Mouse (Mus musculus): ENCODE data around the gene Ccdc97. TPM values are rescaled to one million over a fixed set of nuclear protein-coding genes. Genes with fewer than 3 reads are reported as not detected.

Ccdc97 gene
- polyA plus RNA-seq, 1 experiment from 2014 or later: 35.9 TPM

GRCm38 (mm10) chr7:25704716-25705364 lies 14.0 kb downstream of the Ccdc97 start:
- peaks cover 15% of the 10 kb centered on the region for H3K27me3 ChIP-seq
- H3K4me1 ChIP-seq (replicated peaks): peaks cover 18% of the 10 kb centered on the region
- H3K27ac ChIP-seq: no peak overlapping the region
- H3K4me2 ChIP-seq (replicated peaks): peak overlapping the region; percentile 60
- H3K4me3 ChIP-seq (replicated peaks): peak overlapping the region; percentile 35
- no peaks in the 10 kb centered on the region for H3K9me3 ChIP-seq
- H3K9ac ChIP-seq (replicated peaks): 0 out of 2 replicates have a peak overlapping the region, but pooled peaks have one; percentile 32
- WGBS: 5% methylated on average over 36 of the region's 37 CpGs
- H3K36me3 ChIP-seq: no peaks in the 10 kb centered on the region
- ATAC-seq: peak; percentile 65

GRCm38 (mm10) chr7:25703793-25704494 lies 14.9 kb downstream of the Ccdc97 start:
- peaks cover 15% of the 10 kb centered on the region for H3K4me1 ChIP-seq (replicated peaks)
- H3K4me2 ChIP-seq (replicated peaks): peak overlapping the region; percentile 60; the same call in 1 of the 2 replicates
- no peak overlapping the region for H3K27ac ChIP-seq
- 19% methylated on average over 10 of the region's 10 CpGs for WGBS
- peak; percentile 65 for ATAC-seq
- H3K27me3 ChIP-seq: peaks cover 15% of the 10 kb centered on the region
- H3K36me3 ChIP-seq: no peaks in the 10 kb centered on the region
- H3K9me3 ChIP-seq: no peaks in the 10 kb centered on the region
- no peak overlapping the region for H3K9ac ChIP-seq (replicated peaks)
- peak overlapping the region; percentile 35; the same call in 1 of the 2 replicates for H3K4me3 ChIP-seq (replicated peaks)

DNA sequence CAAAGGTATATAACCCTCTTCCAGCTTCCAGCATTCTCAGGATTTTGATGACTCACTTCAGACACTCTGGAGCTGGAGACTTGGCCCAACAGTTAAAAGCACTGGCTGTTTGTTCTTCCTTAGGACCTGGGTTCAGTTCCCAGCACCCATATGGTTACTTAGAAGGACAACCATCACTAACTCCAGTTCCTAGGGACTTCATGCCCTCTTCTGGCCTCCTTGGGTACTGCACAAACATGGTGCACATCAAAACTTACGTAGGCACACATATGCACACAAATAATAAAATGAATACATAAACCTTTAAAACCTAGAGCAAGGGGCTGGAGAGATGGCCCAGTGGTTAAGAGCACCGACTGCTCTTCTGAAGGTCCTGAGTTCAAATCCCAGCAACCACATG lies 16.5 kb downstream of the Ccdc97 start:
- peaks cover 15% of the 10 kb centered on the region for H3K4me1 ChIP-seq (replicated peaks)
- H3K9me3 ChIP-seq: no peaks in the 10 kb centered on the region
- peaks cover 19% of the 10 kb centered on the region for H3K27me3 ChIP-seq
- no peak overlapping the region for H3K9ac ChIP-seq (replicated peaks)
- ATAC-seq: no peak
- no peaks in the 10 kb centered on the region for H3K36me3 ChIP-seq
- no peak overlapping the region for H3K4me2 ChIP-seq (replicated peaks)
- WGBS: 94% methylated on average over 2 of the region's 2 CpGs
- H3K4me3 ChIP-seq (replicated peaks): no peak overlapping the region
- H3K27ac ChIP-seq: no peak overlapping the region

DNA sequence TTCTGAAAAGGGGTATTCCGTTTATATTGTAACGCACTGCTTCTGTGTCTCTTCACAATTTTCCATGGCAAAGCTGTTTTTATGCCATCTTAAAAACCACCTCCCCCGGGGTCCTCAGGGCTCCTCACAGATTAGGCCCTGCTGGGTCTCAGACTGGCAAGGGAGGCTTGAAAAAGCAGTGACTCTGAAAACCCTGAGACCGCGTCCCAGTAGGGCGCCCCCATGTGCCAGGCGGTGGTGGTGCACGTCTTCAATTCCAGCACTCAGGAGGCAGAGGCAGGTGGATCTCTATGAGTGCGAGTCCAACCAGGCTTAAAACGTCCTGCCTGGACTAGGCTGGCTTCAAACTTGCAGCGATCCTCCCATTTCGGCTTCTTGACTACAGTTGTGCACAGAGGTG lies 18.2 kb downstream of the Ccdc97 start:
- WGBS: 75% methylated on average over 12 of the region's 12 CpGs
- Histone ChIP-seq H3K4me1 (replicated peaks) (peaks cover 15% of the 10 kb centered on the region), H3K9ac (replicated peaks) (no peak overlapping the region), H3K27me3 (peaks cover 19% of the 10 kb centered on the region), H3K27ac (no peak overlapping the region), H3K4me2 (replicated peaks) (no peak overlapping the region), H3K36me3 (no peaks in the 10 kb centered on the region), H3K4me3 (replicated peaks) (no peak overlapping the region), H3K9me3 (no peaks in the 10 kb centered on the region)
- no peak for ATAC-seq

DNA sequence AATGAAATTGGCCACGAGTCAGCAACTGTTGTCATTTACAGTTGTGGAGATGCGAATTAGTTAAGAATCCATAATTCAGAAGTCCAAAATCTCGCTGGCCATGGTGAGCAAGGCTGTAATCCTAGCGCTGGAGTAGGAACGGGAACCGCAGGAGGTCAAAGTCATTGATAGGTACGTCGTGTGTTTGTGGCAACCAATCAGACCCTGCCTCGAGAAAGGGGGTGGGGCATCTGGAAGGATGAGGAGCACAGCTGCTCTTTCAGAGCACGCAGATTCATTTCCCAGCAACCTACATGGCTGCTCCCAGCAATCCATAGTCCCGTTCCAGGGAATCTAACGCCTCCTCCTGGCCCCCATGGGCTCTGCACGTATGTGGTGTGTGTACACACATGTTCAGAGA lies 19.0 kb downstream of the Ccdc97 start:
- peaks cover 13% of the 10 kb centered on the region for H3K27me3 ChIP-seq
- WGBS: 54% methylated on average over 13 of the region's 13 CpGs

GRCm38 (mm10) chr7:25694104-25694503 lies 24.8 kb downstream of the Ccdc97 start:
- no peak overlapping the region for H3K27ac ChIP-seq
- H3K36me3 ChIP-seq: no peaks in the 10 kb centered on the region
- peaks cover 40% of the 10 kb centered on the region for H3K27me3 ChIP-seq
- 38% methylated on average over 8 of the region's 8 CpGs for WGBS
- ATAC-seq: peak; percentile 18; the same call in 1 of the 2 replicates
- H3K4me3 ChIP-seq (replicated peaks): no peak overlapping the region
- H3K9me3 ChIP-seq: no peaks in the 10 kb centered on the region
- H3K9ac ChIP-seq (replicated peaks): no peak overlapping the region
- no peak overlapping the region for H3K4me2 ChIP-seq (replicated peaks)
- peaks cover 7% of the 10 kb centered on the region for H3K4me1 ChIP-seq (replicated peaks)

More for the DNA sequence above, 19.0 kb downstream of the Ccdc97 start:
- H3K36me3 ChIP-seq: no peaks in the 10 kb centered on the region
- no peak overlapping the region for H3K27ac ChIP-seq
- no peak overlapping the region for H3K9ac ChIP-seq (replicated peaks)
- no peak for ATAC-seq
- H3K4me3 ChIP-seq (replicated peaks): no peak overlapping the region
- H3K4me2 ChIP-seq (replicated peaks): no peak overlapping the region
- peaks cover 11% of the 10 kb centered on the region for H3K4me1 ChIP-seq (replicated peaks)
- H3K9me3 ChIP-seq: no peaks in the 10 kb centered on the region

DNA sequence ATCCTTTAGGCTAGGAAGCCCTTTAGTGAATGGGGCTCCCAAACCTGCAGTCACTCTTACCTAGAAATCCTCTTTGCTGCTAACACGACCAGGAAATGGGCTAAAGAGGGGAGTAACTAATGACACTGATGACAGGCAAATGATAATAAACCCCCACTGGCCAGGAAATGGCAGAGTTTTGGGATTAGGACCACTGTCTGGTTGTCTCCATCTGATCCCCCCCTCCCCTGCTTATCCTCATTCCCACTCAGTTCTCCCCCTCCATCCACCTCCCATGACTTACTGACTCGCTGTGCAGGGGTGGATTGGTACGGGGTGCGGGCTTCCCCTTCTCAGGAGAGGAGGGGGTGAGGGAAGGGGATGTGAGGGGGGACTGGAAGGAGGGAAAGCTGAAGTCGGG lies 28.8 kb downstream of the Ccdc97 start:
- Histone ChIP-seq H3K4me3 (replicated peaks) (0 out of 2 replicates have a peak overlapping the region, but pooled peaks have one; percentile 43), H3K27ac (no peak overlapping the region), H3K36me3 (no peaks in the 10 kb centered on the region), H3K4me1 (replicated peaks) (peaks cover 40% of the 10 kb centered on the region), H3K27me3 (peaks cover 77% of the 10 kb centered on the region), H3K9me3 (no peaks in the 10 kb centered on the region), H3K4me2 (replicated peaks) (peak overlapping the region; percentile 62; the same call in 1 of the 2 replicates), H3K9ac (replicated peaks) (no peak overlapping the region)
- 32% methylated on average over 5 of the region's 5 CpGs for WGBS
- no peak for ATAC-seq

GRCm38 (mm10) chr7:25689603-25690021 lies 29.3 kb downstream of the Ccdc97 start:
- Histone ChIP-seq H3K36me3 (no peaks in the 10 kb centered on the region), H3K4me2 (replicated peaks) (peak overlapping the region; percentile 62), H3K27me3 (peaks cover 81% of the 10 kb centered on the region), H3K27ac (no peak overlapping the region), H3K9ac (replicated peaks) (no peak overlapping the region), H3K4me1 (replicated peaks) (peaks cover 40% of the 10 kb centered on the region), H3K4me3 (replicated peaks) (peak overlapping the region; percentile 43), H3K9me3 (no peaks in the 10 kb centered on the region)
- ATAC-seq: no peak
- 14% methylated on average over 12 of the region's 12 CpGs for WGBS

- Histone ChIP-seq H3K4me1 (replicated peaks) (peaks cover 40% of the 10 kb centered on the region), H3K9me3 (no peaks in the 10 kb centered on the region), H3K27ac (no peak overlapping the region), H3K27me3 (peaks cover 81% of the 10 kb centered on the region), H3K36me3 (no peaks in the 10 kb centered on the region), H3K4me3 (replicated peaks) (peak overlapping the region; percentile 43), H3K9ac (replicated peaks) (peak overlapping the region; percentile 37; the same call in 1 of the 2 replicates), H3K4me2 (replicated peaks) (peak overlapping the region; percentile 62)
- ATAC-seq: 0 out of 2 replicates have a peak, but pooled peaks have one; percentile 22
- 1% methylated on average over 51 of the region's 52 CpGs for WGBS
Observed at GRCm38 (mm10) chr7:25688810-25689586, 29.9 kb downstream of the Ccdc97 start.

GRCm38 (mm10) chr7:25687811-25688401 lies 31.0 kb downstream of the Ccdc97 start:
- under 1% methylated on average over 47 of the region's 47 CpGs for WGBS
- Histone ChIP-seq H3K4me2 (replicated peaks) (peak overlapping the region; percentile 62), H3K36me3 (peaks cover 3% of the 10 kb centered on the region; the same call in 1 of the 2 replicates), H3K4me3 (replicated peaks) (peak overlapping the region; percentile 43), H3K9me3 (no peaks in the 10 kb centered on the region), H3K4me1 (replicated peaks) (peaks cover 37% of the 10 kb centered on the region), H3K27me3 (peaks cover 80% of the 10 kb centered on the region), H3K27ac (no peak overlapping the region), H3K9ac (replicated peaks) (peak overlapping the region; percentile 24)
- ATAC-seq: no peak

- ATAC-seq: peak; percentile 29; the same call in 1 of the 2 replicates
- no peak within 1 kb of the TSS for H3K27ac ChIP-seq
- WGBS: under 1% methylated on average over 63 of the region's 69 CpGs
Observed at GRCm38 (mm10) chr7:25686680-25687531, 32.0 kb downstream of the Ccdc97 start, which contains the start of gene Tgfb1. Gene Tgfb1, plus strand, starts transcription at chr7:25687002.

More at GRCm38 (mm10) chr7:25686680-25687531, 32.0 kb downstream of the Ccdc97 start, which contains the start of gene Tgfb1:
- H3K4me3 ChIP-seq (replicated peaks): peak within 1 kb of the TSS; percentile 43
- peaks cover 6% of the 10 kb centered on the region; the same call in 1 of the 2 replicates for H3K36me3 ChIP-seq
- H3K4me2 ChIP-seq (replicated peaks): peak within 1 kb of the TSS; percentile 62
- peaks cover 41% of the 10 kb centered on the region for H3K4me1 ChIP-seq (replicated peaks)
- peak within 1 kb of the TSS; percentile 32 for H3K9ac ChIP-seq (replicated peaks)
- H3K27me3 ChIP-seq: peaks cover 70% of the 10 kb centered on the region
- H3K9me3 ChIP-seq: no peaks in the 10 kb centered on the region
